Mouse (Mus musculus): Measurements from ENCODE around the gene Pear1. TPM values are rescaled to one million over a fixed set of nuclear protein-coding genes. Genes with fewer than 3 reads are reported as not detected.

Gene Pear1
- polyA plus RNA-seq, 1 experiment from 2014 or later, result 34.5 TPM

GRCm38 (mm10) chr3:87765091-87765490, 59.0 kb downstream of the Pear1 start:
- H3K4me2 ChIP-seq (ENCODE audit: low read depth, low read length), result peak overlapping the region; percentile 48
- peaks cover 57% of the 10 kb centered on the region for H3K4me1 ChIP-seq (replicated peaks; ENCODE audit: control insufficient read depth, insufficient read depth, low read length)
- no peaks in the 10 kb centered on the region for H3K27me3 ChIP-seq (ENCODE audit: control insufficient read depth, insufficient read depth, low read depth, low read length)
- peak; percentile 55 for ATAC-seq (ENCODE audit: low read depth)
- H3K9me3 ChIP-seq (ENCODE audit: control insufficient read depth, low read length), result no peaks in the 10 kb centered on the region
- 18% methylated on average over 10 of the region's 10 CpGs for WGBS
- peak overlapping the region; percentile 56 for H3K9ac ChIP-seq (ENCODE audit: low read length)
- peak overlapping the region; percentile 23 for H3K4me3 ChIP-seq (ENCODE audit: low read length)
- H3K36me3 ChIP-seq (ENCODE audit: control insufficient read depth, insufficient read depth, low read length), result no peaks in the 10 kb centered on the region
- H3K27ac ChIP-seq (ENCODE audit: low read length), result peak overlapping the region; percentile 97

- Histone ChIP-seq H3K9me3 (ENCODE audit: control insufficient read depth, low read length) (no peaks in the 10 kb centered on the region), H3K4me3 (ENCODE audit: low read length) (peak overlapping the region; percentile 23), H3K36me3 (ENCODE audit: control insufficient read depth, insufficient read depth, low read length) (no peaks in the 10 kb centered on the region), H3K9ac (ENCODE audit: low read length) (peak overlapping the region; percentile 56), H3K27ac (ENCODE audit: low read length) (peak overlapping the region; percentile 97), H3K27me3 (ENCODE audit: control insufficient read depth, insufficient read depth, low read depth, low read length) (no peaks in the 10 kb centered on the region), H3K4me1 (replicated peaks; ENCODE audit: control insufficient read depth, insufficient read depth, low read length) (peaks cover 57% of the 10 kb centered on the region), H3K4me2 (ENCODE audit: low read depth, low read length) (peak overlapping the region; percentile 48)
- peak; percentile 32 for ATAC-seq (ENCODE audit: low read depth)
- 10% methylated on average over 10 of the region's 10 CpGs for WGBS
Observed at GRCm38 (mm10) chr3:87764506-87764905, 59.6 kb downstream of the Pear1 start.

- Histone ChIP-seq H3K4me3 (ENCODE audit: low read length) (peak overlapping the region; percentile 23), H3K36me3 (ENCODE audit: control insufficient read depth, insufficient read depth, low read length) (no peaks in the 10 kb centered on the region), H3K9ac (ENCODE audit: low read length) (peak overlapping the region; percentile 56), H3K27ac (ENCODE audit: low read length) (peak overlapping the region; percentile 97), H3K9me3 (ENCODE audit: control insufficient read depth, low read length) (no peaks in the 10 kb centered on the region), H3K4me1 (replicated peaks; ENCODE audit: control insufficient read depth, insufficient read depth, low read length) (peaks cover 58% of the 10 kb centered on the region), H3K4me2 (ENCODE audit: low read depth, low read length) (peak overlapping the region; percentile 48), H3K27me3 (ENCODE audit: control insufficient read depth, insufficient read depth, low read depth, low read length) (no peaks in the 10 kb centered on the region)
- WGBS, result 14% methylated on average over 15 of the region's 15 CpGs
- ATAC-seq (ENCODE audit: low read depth), result peak; percentile 71
Observed at GRCm38 (mm10) chr3:87763683-87764289, 60.3 kb downstream of the Pear1 start.

GRCm38 (mm10) chr3:87763202-87763601, 60.9 kb downstream of the Pear1 start:
- Histone ChIP-seq H3K4me3 (ENCODE audit: low read length) (peak overlapping the region; percentile 11), H3K9me3 (ENCODE audit: control insufficient read depth, low read length) (no peaks in the 10 kb centered on the region), H3K27ac (ENCODE audit: low read length) (peak overlapping the region; percentile 97), H3K9ac (ENCODE audit: low read length) (peak overlapping the region; percentile 56), H3K4me2 (ENCODE audit: low read depth, low read length) (peak overlapping the region; percentile 48), H3K4me1 (replicated peaks; ENCODE audit: control insufficient read depth, insufficient read depth, low read length) (peaks cover 60% of the 10 kb centered on the region), H3K36me3 (ENCODE audit: control insufficient read depth, insufficient read depth, low read length) (no peaks in the 10 kb centered on the region), H3K27me3 (ENCODE audit: control insufficient read depth, insufficient read depth, low read depth, low read length) (no peaks in the 10 kb centered on the region)
- no peak for ATAC-seq (ENCODE audit: low read depth)
- WGBS, result 26% methylated on average over 4 of the region's 4 CpGs

- H3K9ac ChIP-seq (ENCODE audit: low read length), result no peak overlapping the region; the same call in 1 of the 2 replicates
Observed at GRCm38 (mm10) chr3:87761408-87762375, 62.4 kb downstream of the Pear1 start.

GRCm38 (mm10) chr3:87758641-87759040, 65.5 kb downstream of the Pear1 start:
- H3K36me3 ChIP-seq (ENCODE audit: control insufficient read depth, insufficient read depth, low read length), result no peaks in the 10 kb centered on the region
- no peak overlapping the region for H3K27ac ChIP-seq (ENCODE audit: low read length)
- no peak overlapping the region for H3K4me2 ChIP-seq (ENCODE audit: low read depth, low read length)
- no peak overlapping the region for H3K9ac ChIP-seq (ENCODE audit: low read length)
- H3K4me3 ChIP-seq (ENCODE audit: low read length), result no peak overlapping the region
- no peaks in the 10 kb centered on the region for H3K9me3 ChIP-seq (ENCODE audit: control insufficient read depth, low read length)
- H3K27me3 ChIP-seq (ENCODE audit: control insufficient read depth, insufficient read depth, low read depth, low read length), result no peaks in the 10 kb centered on the region
- peaks cover 24% of the 10 kb centered on the region for H3K4me1 ChIP-seq (replicated peaks; ENCODE audit: control insufficient read depth, insufficient read depth, low read length)
- no peak for ATAC-seq (ENCODE audit: low read depth)
- WGBS, result 37% methylated on average over 4 of the region's 5 CpGs

More at GRCm38 (mm10) chr3:87761408-87762375, 62.4 kb downstream of the Pear1 start:
- Histone ChIP-seq H3K9me3 (ENCODE audit: control insufficient read depth, low read length) (no peaks in the 10 kb centered on the region), H3K27ac (ENCODE audit: low read length) (no peak overlapping the region), H3K4me2 (ENCODE audit: low read depth, low read length) (no peak overlapping the region), H3K4me1 (replicated peaks; ENCODE audit: control insufficient read depth, insufficient read depth, low read length) (peaks cover 45% of the 10 kb centered on the region), H3K27me3 (ENCODE audit: control insufficient read depth, insufficient read depth, low read depth, low read length) (no peaks in the 10 kb centered on the region), H3K36me3 (ENCODE audit: control insufficient read depth, insufficient read depth, low read length) (no peaks in the 10 kb centered on the region), H3K4me3 (ENCODE audit: low read length) (no peak overlapping the region)
- no peak for ATAC-seq (ENCODE audit: low read depth)
- 59% methylated on average over 20 of the region's 20 CpGs for WGBS

- 49% methylated on average over 20 of the region's 20 CpGs for WGBS
- Histone ChIP-seq H3K4me1 (replicated peaks; ENCODE audit: control insufficient read depth, insufficient read depth, low read length) (peaks cover 8% of the 10 kb centered on the region), H3K27ac (ENCODE audit: low read length) (no peak overlapping the region), H3K9me3 (ENCODE audit: control insufficient read depth, low read length) (no peaks in the 10 kb centered on the region), H3K9ac (ENCODE audit: low read length) (no peak overlapping the region), H3K27me3 (ENCODE audit: control insufficient read depth, insufficient read depth, low read depth, low read length) (no peaks in the 10 kb centered on the region), H3K4me3 (ENCODE audit: low read length) (no peak overlapping the region), H3K36me3 (ENCODE audit: control insufficient read depth, insufficient read depth, low read length) (no peaks in the 10 kb centered on the region; the same call in 1 of the 2 replicates), H3K4me2 (ENCODE audit: low read depth, low read length) (no peak overlapping the region; the same call in 1 of the 2 replicates)
- 0 out of 2 replicates have a peak, but pooled peaks have one; percentile 21 for ATAC-seq (ENCODE audit: low read depth)
Observed at GRCm38 (mm10) chr3:87756488-87756887, 67.6 kb downstream of the Pear1 start.

GRCm38 (mm10) chr3:87755964-87756363, 68.1 kb downstream of the Pear1 start:
- ATAC-seq (ENCODE audit: low read depth), result peak; percentile 89
- peak overlapping the region; percentile 33; the same call in 1 of the 2 replicates for H3K4me2 ChIP-seq (ENCODE audit: low read depth, low read length)
- peaks cover 4% of the 10 kb centered on the region; the same call in 1 of the 2 replicates for H3K36me3 ChIP-seq (ENCODE audit: control insufficient read depth, insufficient read depth, low read length)

GRCm38 (mm10) chr3:87753829-87754228, 70.3 kb downstream of the Pear1 start:
- 85% methylated on average over 13 of the region's 13 CpGs for WGBS
- Histone ChIP-seq H3K27me3 (ENCODE audit: control insufficient read depth, insufficient read depth, low read depth, low read length) (no peaks in the 10 kb centered on the region), H3K4me3 (ENCODE audit: low read length) (no peak overlapping the region), H3K36me3 (ENCODE audit: control insufficient read depth, insufficient read depth, low read length) (peaks cover 8% of the 10 kb centered on the region), H3K9me3 (ENCODE audit: control insufficient read depth, low read length) (no peaks in the 10 kb centered on the region), H3K4me2 (ENCODE audit: low read depth, low read length) (no peak overlapping the region), H3K9ac (ENCODE audit: low read length) (no peak overlapping the region), H3K4me1 (replicated peaks; ENCODE audit: control insufficient read depth, insufficient read depth, low read length) (peaks cover 6% of the 10 kb centered on the region; the same call in 1 of the 2 replicates), H3K27ac (ENCODE audit: low read length) (no peak overlapping the region)
- ATAC-seq (ENCODE audit: low read depth), result no peak

More at GRCm38 (mm10) chr3:87755964-87756363, 68.1 kb downstream of the Pear1 start:
- WGBS, result 7% methylated on average over 24 of the region's 24 CpGs
- no peak overlapping the region for H3K4me3 ChIP-seq (ENCODE audit: low read length)
- no peak overlapping the region for H3K27ac ChIP-seq (ENCODE audit: low read length)
- no peaks in the 10 kb centered on the region for H3K9me3 ChIP-seq (ENCODE audit: control insufficient read depth, low read length)
- H3K4me1 ChIP-seq (replicated peaks; ENCODE audit: control insufficient read depth, insufficient read depth, low read length), result peaks cover 6% of the 10 kb centered on the region; the same call in 1 of the 2 replicates
- 0 out of 2 replicates have a peak overlapping the region, but pooled peaks have one; percentile 8 for H3K9ac ChIP-seq (ENCODE audit: low read length)
- no peaks in the 10 kb centered on the region for H3K27me3 ChIP-seq (ENCODE audit: control insufficient read depth, insufficient read depth, low read depth, low read length)

Data from lung, embryonic 16.5 days (tissue).